Mouse (Mus musculus) CH12.LX (cell line): Measurements from ENCODE around the gene Capn8. TPM values are rescaled to one million over a fixed set of nuclear protein-coding genes. Genes with fewer than 3 reads are reported as not detected.

Experiments used
- DNase-seq: peaks from one replicate; pipeline ENCODE4 v3.0.0-alpha.2; 2013; ENCODE audit errors: extremely low read depth
- H3K27ac ChIP-seq: 2 replicates; pipeline ENCODE4 v1.5.1; 2012; ENCODE audit warnings: low read depth, mild to moderate bottlenecking, control low read depth, moderate library complexity; ENCODE audit not compliant: insufficient read depth
- H3K27me3 ChIP-seq: replicated peaks from 2 replicates; pipeline ENCODE3; 2012; ENCODE audit warnings: inconsistent platforms
- H3K36me3 ChIP-seq, 2 experiments: replicated peaks in 1 of 2; 2 replicates each; pipeline versions ENCODE3 to v1.6.1; 2012; ENCODE audit warnings: inconsistent platforms in 1 of 2, low read length in 1 of 2, mild to moderate bottlenecking in 1 of 2, mixed read lengths in 1 of 2, moderate library complexity in 1 of 2; ENCODE audit not compliant: control insufficient read depth in 1 of 2, insufficient read depth in 1 of 2
- H3K4me1 ChIP-seq, 2 experiments: 2 replicates each; pipeline ENCODE4 v1.6.1; 2012; ENCODE audit warnings: inconsistent platforms in 1 of 2, moderate library complexity in 1 of 2; ENCODE audit not compliant: insufficient read depth in 2 of 2, control insufficient read depth in 1 of 2
- H3K4me2 ChIP-seq: 2 replicates; pipeline ENCODE4 v1.6.1; 2012; ENCODE audit warnings: low read depth, mild to moderate bottlenecking, control low read depth; ENCODE audit not compliant: poor library complexity, insufficient read depth, severe bottlenecking
- H3K4me3 ChIP-seq, 3 experiments: fragments of 150-350 bp in 1 of 3; sonication (generic) in 1 of 3; replicated peaks in 1 of 3; 2 replicates each; pipeline versions ENCODE3 to v1.5.1; 2011 to 2012; ENCODE audit warnings: low read depth in 2 of 3, low read length in 2 of 3, mild to moderate bottlenecking in 2 of 3, moderate library complexity in 2 of 3, control low read depth in 1 of 3, improper control_type of control experiment in 1 of 3, inconsistent platforms in 1 of 3, mixed read lengths in 1 of 3; ENCODE audit not compliant: poor library complexity in 1 of 3
- H3K79me2 ChIP-seq: replicated peaks from 2 replicates; pipeline ENCODE4 v1.6.1; 2012; ENCODE audit warnings: mild to moderate bottlenecking, moderate library complexity; ENCODE audit not compliant: control insufficient read depth, poor library complexity, insufficient read depth, severe bottlenecking; ENCODE audit errors: extremely low read depth
- H3K9ac ChIP-seq: 2 replicates; pipeline ENCODE4 v1.6.1; 2012; ENCODE audit warnings: low read depth, mild to moderate bottlenecking, control low read depth, moderate library complexity; ENCODE audit not compliant: insufficient read depth
- H3K9me3 ChIP-seq: replicated peaks from 2 replicates; pipeline ENCODE3; 2012; ENCODE audit warnings: low read length, inconsistent platforms, mixed read lengths
- BHLHE40 ChIP-seq: IDR thresholded peaks from 2 replicates; pipeline ENCODE4 v1.6.1; 2011; ENCODE audit warnings: mild to moderate bottlenecking, low read depth, low read length, improper control_type of control experiment
- CTCF ChIP-seq, 2 experiments: IDR thresholded peaks in 1 of 2; conservative IDR thresholded peaks in 1 of 2; 2 replicates each; pipeline ENCODE4 v1.5.1; 2011 to 2012; ENCODE audit warnings: low read depth in 2 of 2, low read length in 2 of 2, improper control_type of control experiment in 1 of 2, inconsistent platforms in 1 of 2, mild to moderate bottlenecking in 1 of 2, moderate library complexity in 1 of 2
- E2F4 ChIP-seq: IDR thresholded peaks from 2 replicates; pipeline ENCODE4 v1.6.1; 2011; ENCODE audit warnings: low read depth, low read length, improper control_type of control experiment; ENCODE audit not compliant: insufficient replicate concordance
- ELF1 ChIP-seq: IDR thresholded peaks from 2 replicates; pipeline ENCODE4 v1.6.1; 2014; ENCODE audit warnings: low read depth, mild to moderate bottlenecking, inconsistent platforms, low read length, improper control_type of control experiment
- ETS1 ChIP-seq: conservative IDR thresholded peaks from 2 replicates; pipeline ENCODE4 v1.6.1; 2012; ENCODE audit warnings: low read depth, mild to moderate bottlenecking, inconsistent platforms, low read length, improper control_type of control experiment, moderate library complexity
- GABPA ChIP-seq: IDR thresholded peaks from 2 replicates; pipeline ENCODE4 v1.6.1; 2012; ENCODE audit warnings: low read depth, low read length, improper control_type of control experiment, inconsistent platforms; ENCODE audit not compliant: insufficient replicate concordance
- HCFC1 ChIP-seq: IDR thresholded peaks from 2 replicates; pipeline ENCODE4 v1.6.1; 2012; ENCODE audit warnings: low read depth, mild to moderate bottlenecking, inconsistent platforms, low read length, improper control_type of control experiment
- JUND ChIP-seq: conservative IDR thresholded peaks from 2 replicates; pipeline ENCODE4 v1.6.1; 2011; ENCODE audit warnings: low read depth, low read length, improper control_type of control experiment
- MAFK ChIP-seq: IDR thresholded peaks from 2 replicates; pipeline ENCODE4 v1.6.1; 2011; ENCODE audit warnings: low read length, improper control_type of control experiment; ENCODE audit not compliant: insufficient replicate concordance
- MAZ ChIP-seq: IDR thresholded peaks from 2 replicates; pipeline ENCODE4 v1.6.1; 2012; ENCODE audit warnings: low read depth, mild to moderate bottlenecking, inconsistent platforms, low read length, improper control_type of control experiment, moderate library complexity
- MEF2A ChIP-seq: IDR thresholded peaks from 2 replicates; pipeline ENCODE4 v1.6.1; 2014; ENCODE audit warnings: low read depth, mild to moderate bottlenecking, inconsistent platforms, low read length, improper control_type of control experiment, borderline replicate concordance
- MXI1 ChIP-seq: IDR thresholded peaks from 2 replicates; pipeline ENCODE4 v1.6.1; 2011; ENCODE audit warnings: mild to moderate bottlenecking, low read depth, low read length, improper control_type of control experiment
- NRF1 ChIP-seq: IDR thresholded peaks from 2 replicates; pipeline ENCODE4 v1.6.1; 2014; ENCODE audit warnings: low read depth, mild to moderate bottlenecking, inconsistent platforms, low read length, improper control_type of control experiment, moderate library complexity
- PAX5 ChIP-seq: IDR thresholded peaks from 2 replicates; pipeline ENCODE4 v1.6.1; 2012; ENCODE audit warnings: low read length, inconsistent platforms, mixed read lengths
- RAD21 ChIP-seq: IDR thresholded peaks from 2 replicates; pipeline ENCODE4 v1.6.1; 2011; ENCODE audit warnings: low read depth, mild to moderate bottlenecking, low read length, improper control_type of control experiment, moderate library complexity
- SMC3 ChIP-seq: IDR thresholded peaks from 2 replicates; pipeline ENCODE4 v1.6.1; 2011; ENCODE audit warnings: low read depth, low read length, improper control_type of control experiment
- TCF12 ChIP-seq: IDR thresholded peaks from 2 replicates; pipeline ENCODE4 v1.6.1; 2014; ENCODE audit warnings: low read depth, mild to moderate bottlenecking, inconsistent platforms, low read length, improper control_type of control experiment
- USF2 ChIP-seq: conservative IDR thresholded peaks from 2 replicates; pipeline ENCODE4 v1.6.1; 2011; ENCODE audit warnings: low read depth, low read length, improper control_type of control experiment
- dilution Hi-C: fragments of 300-500 bp; cut with MboI; formaldehyde crosslinking; loops from 2 replicates; pipeline ENCODE4 v1.14.3; 2020; ENCODE audit warnings: low sequenced_read_pairs; ENCODE audit not compliant: extremely low pct_unique_long_range_greater_than_20kb, extremely low pct_ligation_motif_present
- in situ Hi-C: fragments of 300-500 bp; cut with MboI; formaldehyde crosslinking; loops from 3 replicates; pipeline ENCODE4 v1.14.3; 2019; ENCODE audit warnings: low sequenced_read_pairs, low pct_ligation_motif_present, low pct_unique_long_range_greater_than_20kb, mixed read lengths
- polyA plus RNA-seq: library from polyadenylated mRNA; unstranded; fragments of >175 nt; gene quantifications from 2 replicates; pipeline ENCODE4 v1.2.1, GENCODE M21; 2012; ENCODE audit warnings: low read depth; ENCODE audit not compliant: insufficient read length
- total RNA-seq, 2 experiments: library from RNA; depleted of rRNA; stranded (reverse); fragments of 300-350 nt in 1 of 2; fragments of >200 nt in 1 of 2; gene quantifications; 2 replicates each; pipeline ENCODE4 v1.2.3; 2012 to 2014

The Capn8 gene
- not detected in 2 replicates for total RNA-seq (2012; rRNA removed)
- total RNA-seq (2014; rRNA removed), result not detected in 2 replicates
- not detected in 2 replicates for polyA plus RNA-seq

GRCm38 (mm10) chr1:182564408-182565120, at the start of gene Capn8:
Gene Capn8 (plus strand): TSS chr1:182565007.
- H3K36me3 ChIP-seq, result no peaks in the 10 kb centered on the region
- no peak within 1 kb of the TSS for H3K4me3 ChIP-seq
- H3K27ac ChIP-seq, result no peak within 1 kb of the TSS
- DNase-seq, result peak; percentile 52
- H3K4me1 ChIP-seq, result 0 out of 4 replicates have a peak, but pooled peaks cover 2 to 3% of the 10 kb centered on the region in 2 experiments
- no peak within 1 kb of the TSS for H3K9ac ChIP-seq
- in situ Hi-C loops (loop anchor here (25.0 kb wide), 2 partner anchors 223 to 698 kb away; no protein-coding TSS in a partner anchor), dilution Hi-C loops (no loop called here)
- no peaks in the 10 kb centered on the region for H3K27me3 ChIP-seq
- TF ChIP-seq BHLHE40, result no peak
- TF ChIP-seq MEF2A, result no peak
- TF ChIP-seq USF2, result no peak
- peak; percentile 28 for TF ChIP-seq SMC3
- no peak for TF ChIP-seq ETS1
- TF ChIP-seq GABPA, result no peak
- TF ChIP-seq E2F4, result no peak
- no peak for TF ChIP-seq HCFC1
- no peak for TF ChIP-seq NRF1
- TF ChIP-seq MAZ, result no peak
- no peak for TF ChIP-seq PAX5
- no peak for TF ChIP-seq ELF1
- TF ChIP-seq CTCF (conservative IDR thresholded peaks at IDR 0.05 in 1 of 2, IDR thresholded peaks at IDR 0.05 in 1 of 2; ENCODE audit: low read depth in 2 of 2, low read length in 2 of 2), result peak; percentile 14 to 61; a peak in 2 of 4 replicates
- TF ChIP-seq MXI1, result no peak
- TF ChIP-seq MAFK, result no peak
- no peak for TF ChIP-seq TCF12
- TF ChIP-seq JUND, result no peak
- TF ChIP-seq RAD21, result peak; percentile 44
- H3K9me3 ChIP-seq, result no peaks in the 10 kb centered on the region
- H3K4me2 ChIP-seq, result no peak within 1 kb of the TSS
- no peaks in the 10 kb centered on the region for H3K79me2 ChIP-seq
